Mouse (Mus musculus) liver, postnatal 0 days (tissue): ENCODE measurements at regions not wholly inside any gene's neighbourhood (a gene's known extent, or its start where the extent isn't known, plus 50 kb on each side); places are given as distances from the start of the nearest gene placed in this dataset.

Experiments
- CTCF ChIP-seq: sonication (generic); IDR thresholded peaks from 2 replicates; pipeline ENCODE4 v1.5.1; 2016; ENCODE audit warnings: antibody characterized with exemption, low read depth
- EP300 ChIP-seq: IDR thresholded peaks from 2 replicates; pipeline ENCODE4 v1.6.1; 2016; ENCODE audit warnings: antibody characterized with exemption, low read depth, mild to moderate bottlenecking

GRCm38 (mm10) chr7:72716051-72716450, 409.6 kb upstream of the Mctp2 start:
- TF ChIP-seq CTCF (no peak), EP300 (no peak)
